Mouse (Mus musculus) neutrophil, adult 5-6 weeks (primary cell): ENCODE results near the gene Lypd3. TPM values are rescaled to one million over a fixed set of nuclear protein-coding genes. Genes with fewer than 3 reads are reported as not detected.

Source experiments
- ATAC-seq: fragments of 151-379, 151-347 bp; 2 replicates; pipeline ENCODE4 v1.8.0; 2017; ENCODE audit warnings: mild to moderate bottlenecking, moderate TSS enrichment; ENCODE audit not compliant: insufficient number of reproducible peaks, poor library complexity, low FRiP score, severe bottlenecking; ENCODE audit errors: extremely low read depth
- total RNA-seq: library from RNA; stranded (forward); fragments of 200-1000 nt; gene quantifications from 2 replicates; pipeline ENCODE4 v1.2.3, GENCODE M21; 2017

Gene Lypd3
- not detected in 2 replicates for total RNA-seq

GRCm38 (mm10) chr7:24636264-24636663 lies at the start of gene Lypd3:
Gene Lypd3, plus strand, starts transcription at chr7:24636550.
- no peak for ATAC-seq

- no peak for ATAC-seq
Measured at GRCm38 (mm10) chr7:24586828-24587227, 49.5 kb upstream of the Lypd3 start.

GRCm38 (mm10) chr7:24587330-24588105 lies 48.8 kb upstream of the Lypd3 start, which contains the start of the genes Ethe1 and Zfp575:
Gene Ethe1, plus strand, starts transcription at chr7:24587543.
Gene Zfp575, minus strand, starts transcription at chr7:24587641.
- ATAC-seq = no peak

GRCm38 (mm10) chr7:24588336-24588735 lies 48.0 kb upstream of the Lypd3 start:
- ATAC-seq = no peak

- no peak for ATAC-seq
Measured at GRCm38 (mm10) chr7:24591735-24592134, 44.6 kb upstream of the Lypd3 start.

- no peak for ATAC-seq
Measured at GRCm38 (mm10) chr7:24592163-24592562, 44.2 kb upstream of the Lypd3 start.

- ATAC-seq = no peak
Measured at GRCm38 (mm10) chr7:24592781-24593180, 43.6 kb upstream of the Lypd3 start.

- peak; percentile 73 for ATAC-seq
Measured at GRCm38 (mm10) chr7:24593621-24594308, 42.6 kb upstream of the Lypd3 start.

GRCm38 (mm10) chr7:24594309-24594803 lies 42.0 kb upstream of the Lypd3 start:
- no peak for ATAC-seq

GRCm38 (mm10) chr7:24595464-24595863 lies 40.9 kb upstream of the Lypd3 start:
- peak; percentile 27; the same call in 1 of the 2 replicates for ATAC-seq

GRCm38 (mm10) chr7:24598121-24598520 lies 38.2 kb upstream of the Lypd3 start:
- no peak for ATAC-seq

GRCm38 (mm10) chr7:24599211-24600067 lies 36.9 kb upstream of the Lypd3 start:
- no peak for ATAC-seq

- ATAC-seq = peak; percentile 97
Measured at GRCm38 (mm10) chr7:24600941-24601597, 35.3 kb upstream of the Lypd3 start.

- no peak for ATAC-seq
Measured at GRCm38 (mm10) chr7:24605561-24605960, 30.8 kb upstream of the Lypd3 start.

GRCm38 (mm10) chr7:24606046-24606445 lies 30.3 kb upstream of the Lypd3 start:
- no peak for ATAC-seq

- ATAC-seq = peak; percentile 83
Measured at GRCm38 (mm10) chr7:24608017-24608416, 28.3 kb upstream of the Lypd3 start.

- no peak for ATAC-seq
Measured at GRCm38 (mm10) chr7:24608561-24608960, 27.8 kb upstream of the Lypd3 start.

GRCm38 (mm10) chr7:24610144-24610878 lies 26.0 kb upstream of the Lypd3 start, which contains the start of gene Phldb3:
Gene Phldb3, plus strand, starts transcription at chr7:24610763.
- ATAC-seq = no peak
